Mouse (Mus musculus) midbrain, embryonic 15.5 days (tissue): Measurements from ENCODE around the gene Gm34653. TPM values are rescaled to one million over a fixed set of nuclear protein-coding genes. Genes with fewer than 3 reads are reported as not detected.
"Not testable (repeated sequence)": the region's sequence is repeated elsewhere in the genome, so short reads cannot be mapped to it uniquely, and the experiment has no call there.

Experiments used
- ATAC-seq: fragments of 200-750 bp; cut with Nextera tagmentation; replicated peaks from 2 replicates; pipeline ENCODE4 v1.8.0; 2017; ENCODE audit warnings: moderate TSS enrichment
- H3K27ac ChIP-seq: fragments of 300-500 bp; sonication (generic); 2 replicates; pipeline ENCODE4 v1.5.1; 2015; ENCODE audit warnings: mild to moderate bottlenecking, inconsistent platforms
- H3K27me3 ChIP-seq: fragments of 300-500 bp; sonication (generic); replicated peaks from 2 replicates; pipeline ENCODE4 v1.6.1; 2015; ENCODE audit warnings: inconsistent platforms
- H3K36me3 ChIP-seq: fragments of 300-500 bp; sonication (generic); replicated peaks from 2 replicates; pipeline ENCODE4 v1.6.1; 2015; ENCODE audit warnings: inconsistent platforms
- H3K4me1 ChIP-seq: fragments of 300-500 bp; sonication (generic); 2 replicates; pipeline ENCODE4 v1.6.1; 2015; ENCODE audit warnings: inconsistent platforms
- H3K4me2 ChIP-seq: fragments of 300-500 bp; sonication (generic); 2 replicates; pipeline ENCODE4 v1.6.1; 2015; ENCODE audit warnings: inconsistent platforms, mild to moderate bottlenecking, moderate library complexity
- H3K4me3 ChIP-seq: fragments of 300-500 bp; sonication (generic); 2 replicates; pipeline ENCODE4 v1.5.1; 2015; ENCODE audit warnings: mild to moderate bottlenecking, inconsistent platforms
- H3K9ac ChIP-seq: fragments of 300-500 bp; sonication (generic); 2 replicates; pipeline ENCODE4 v1.6.1; 2015; ENCODE audit warnings: mild to moderate bottlenecking, inconsistent platforms
- H3K9me3 ChIP-seq: fragments of 300-500 bp; sonication (generic); 2 replicates; pipeline ENCODE4 v1.6.1; 2016; ENCODE audit warnings: inconsistent platforms
- WGBS: fragments of 180-500 bp; shearing (Covaris S2); methylation state at CpG from one replicate; pipeline ENCODE4 v1.1.7; 2015; ENCODE audit warnings: mixed read lengths; 5-methylcytosine and 5-hydroxymethylcytosine counted together
- polyA plus RNA-seq: library from polyadenylated mRNA; unstranded; fragments of >200 nt; fragmentation: Nextera tagmentation; extraction: Ambion mirVana; gene quantifications from 2 replicates; pipeline ENCODE4 v1.2.1, GENCODE M21; 2015

The Gm34653 gene
- polyA plus RNA-seq, 1 experiment from 2014 or later, result not detected

- Histone ChIP-seq H3K9me3 (no peaks in the 10 kb centered on the region), H3K4me3 (peak overlapping the region; percentile 99), H3K4me2 (peak overlapping the region; percentile 64), H3K9ac (peak overlapping the region; percentile 98), H3K36me3 (no peaks in the 10 kb centered on the region), H3K27ac (peak overlapping the region; percentile 88), H3K4me1 (peaks cover 20% of the 10 kb centered on the region), H3K27me3 (no peaks in the 10 kb centered on the region)
- peak; percentile 67 for ATAC-seq
- 33% methylated on average over 20 of the region's 21 CpGs for WGBS
Measured at GRCm38 (mm10) chr2:34826460-34827231, 6.2 kb upstream of the Gm34653 start.

- Histone ChIP-seq H3K36me3 (no peaks in the 10 kb centered on the region), H3K4me1 (peaks cover 20% of the 10 kb centered on the region), H3K9me3 (no peaks in the 10 kb centered on the region), H3K9ac (no peak overlapping the region), H3K27me3 (no peaks in the 10 kb centered on the region), H3K4me2 (no peak overlapping the region), H3K4me3 (no peak overlapping the region), H3K27ac (no peak overlapping the region)
- no peak for ATAC-seq
- WGBS, result 91% methylated on average over 4 of the region's 4 CpGs
Measured at GRCm38 (mm10) chr2:34827591-34827990, 5.2 kb upstream of the Gm34653 start.

GRCm38 (mm10) chr2:34828026-34828425, 4.8 kb upstream of the Gm34653 start:
- no peak overlapping the region for H3K4me2 ChIP-seq
- no peaks in the 10 kb centered on the region for H3K36me3 ChIP-seq
- H3K4me1 ChIP-seq, result peaks cover 20% of the 10 kb centered on the region
- no peak overlapping the region for H3K4me3 ChIP-seq
- H3K9ac ChIP-seq, result no peak overlapping the region
- no peaks in the 10 kb centered on the region for H3K27me3 ChIP-seq
- no peak overlapping the region for H3K27ac ChIP-seq
- whole genome bisulfite sequencing, result 93% methylated on average over 1 of the region's 1 CpGs
- no peaks in the 10 kb centered on the region for H3K9me3 ChIP-seq
- no peak for ATAC-seq

GRCm38 (mm10) chr2:34830066-34830465, 2.7 kb upstream of the Gm34653 start:
- not testable (repeated sequence) for H3K4me2 ChIP-seq, H3K4me3 ChIP-seq, H3K4me1 ChIP-seq, H3K36me3 ChIP-seq, H3K27ac ChIP-seq, H3K27me3 ChIP-seq, H3K9me3 ChIP-seq, H3K9ac ChIP-seq, ATAC-seq
- 96% methylated on average over 17 of the region's 17 CpGs for WGBS

GRCm38 (mm10) chr2:34833624-34834023, 817 bp downstream of the Gm34653 start:
- no peak overlapping the region for H3K27ac ChIP-seq
- no peaks in the 10 kb centered on the region; the same call in 1 of the 2 replicates for H3K27me3 ChIP-seq
- no peak overlapping the region for H3K9ac ChIP-seq
- no peak for ATAC-seq
- H3K4me1 ChIP-seq, result no peaks in the 10 kb centered on the region
- H3K4me2 ChIP-seq, result no peak overlapping the region
- no peaks in the 10 kb centered on the region for H3K9me3 ChIP-seq
- no peak overlapping the region for H3K4me3 ChIP-seq
- no peaks in the 10 kb centered on the region for H3K36me3 ChIP-seq
- WGBS, result 85% methylated on average over 17 of the region's 17 CpGs

GRCm38 (mm10) chr2:34835669-34836068, 2.9 kb downstream of the Gm34653 start:
- no peak overlapping the region for H3K4me3 ChIP-seq
- ATAC-seq, result no peak
- H3K36me3 ChIP-seq, result no peaks in the 10 kb centered on the region
- no peaks in the 10 kb centered on the region for H3K4me1 ChIP-seq
- H3K27ac ChIP-seq, result no peak overlapping the region
- H3K9ac ChIP-seq, result no peak overlapping the region
- H3K27me3 ChIP-seq, result no peaks in the 10 kb centered on the region; the same call in 1 of the 2 replicates
- 76% methylated on average over 3 of the region's 3 CpGs for WGBS
- H3K9me3 ChIP-seq, result no peaks in the 10 kb centered on the region
- no peak overlapping the region for H3K4me2 ChIP-seq

- not testable (repeated sequence) for ATAC-seq, H3K9me3 ChIP-seq, H3K27ac ChIP-seq, H3K4me2 ChIP-seq, H3K9ac ChIP-seq, H3K4me3 ChIP-seq, H3K27me3 ChIP-seq, H3K36me3 ChIP-seq, H3K4me1 ChIP-seq
- WGBS, result 83% methylated on average over 5 of the region's 5 CpGs
Measured at GRCm38 (mm10) chr2:34840143-34840542, 7.3 kb downstream of the Gm34653 start.

- no peaks in the 10 kb centered on the region for H3K36me3 ChIP-seq
- H3K4me3 ChIP-seq, result no peak overlapping the region
- H3K27me3 ChIP-seq, result no peaks in the 10 kb centered on the region; the same call in 1 of the 2 replicates
- H3K9me3 ChIP-seq, result no peaks in the 10 kb centered on the region
- H3K9ac ChIP-seq, result no peak overlapping the region
- no peak for ATAC-seq
- WGBS, result 92% methylated on average over 8 of the region's 8 CpGs
- H3K27ac ChIP-seq, result no peak overlapping the region
- H3K4me1 ChIP-seq, result no peaks in the 10 kb centered on the region
- H3K4me2 ChIP-seq, result no peak overlapping the region
Measured at GRCm38 (mm10) chr2:34841706-34842105, 8.9 kb downstream of the Gm34653 start.

- H3K4me2 ChIP-seq, result no peak overlapping the region
- no peak for ATAC-seq
- no peaks in the 10 kb centered on the region for H3K9me3 ChIP-seq
- no peak overlapping the region for H3K9ac ChIP-seq
- H3K36me3 ChIP-seq, result no peaks in the 10 kb centered on the region
- H3K4me1 ChIP-seq, result no peaks in the 10 kb centered on the region
- H3K27ac ChIP-seq, result no peak overlapping the region
- 86% methylated on average over 11 of the region's 11 CpGs for WGBS
- H3K27me3 ChIP-seq, result no peaks in the 10 kb centered on the region
- no peak overlapping the region for H3K4me3 ChIP-seq
Measured at GRCm38 (mm10) chr2:34843211-34843939, 10.6 kb downstream of the Gm34653 start.

- 87% methylated on average over 1 of the region's 1 CpGs for WGBS
Measured at GRCm38 (mm10) chr2:34847702-34848101, 14.9 kb downstream of the Gm34653 start.

GRCm38 (mm10) chr2:34855265-34855664, 22.5 kb downstream of the Gm34653 start:
- no peak for ATAC-seq

More at GRCm38 (mm10) chr2:34847702-34848101, 14.9 kb downstream of the Gm34653 start:
- no peaks in the 10 kb centered on the region for H3K9me3 ChIP-seq
- H3K27me3 ChIP-seq, result no peaks in the 10 kb centered on the region
- H3K4me1 ChIP-seq, result no peaks in the 10 kb centered on the region
- no peak for ATAC-seq
- no peak overlapping the region for H3K27ac ChIP-seq
- H3K9ac ChIP-seq, result no peak overlapping the region
- no peak overlapping the region for H3K4me3 ChIP-seq
- peaks cover 16% of the 10 kb centered on the region; the same call in 1 of the 2 replicates for H3K36me3 ChIP-seq
- no peak overlapping the region for H3K4me2 ChIP-seq

GRCm38 (mm10) chr2:34857728-34858127, 24.9 kb downstream of the Gm34653 start:
- Histone ChIP-seq H3K36me3 (peaks cover 74% of the 10 kb centered on the region), H3K4me1 (no peaks in the 10 kb centered on the region), H3K4me3 (no peak overlapping the region), H3K27me3 (no peaks in the 10 kb centered on the region), H3K9ac (no peak overlapping the region), H3K27ac (no peak overlapping the region), H3K9me3 (no peaks in the 10 kb centered on the region), H3K4me2 (no peak overlapping the region)
- WGBS, result 94% methylated on average over 8 of the region's 8 CpGs
- no peak for ATAC-seq

More at GRCm38 (mm10) chr2:34855265-34855664, 22.5 kb downstream of the Gm34653 start:
- Histone ChIP-seq H3K9me3 (no peaks in the 10 kb centered on the region), H3K9ac (no peak overlapping the region), H3K4me3 (no peak overlapping the region), H3K4me2 (no peak overlapping the region), H3K4me1 (no peaks in the 10 kb centered on the region), H3K27me3 (no peaks in the 10 kb centered on the region), H3K36me3 (peaks cover 79% of the 10 kb centered on the region), H3K27ac (no peak overlapping the region)
- 88% methylated on average over 4 of the region's 4 CpGs for WGBS
